In genomic region chr3:146337861-146338281, GRCm38 (mm10) we compare ENCODE assay signal across 9 mouse cellular contexts.
DNase-seq lines count a peak whose midpoint lies in the region; ATAC-seq lines count a peak whose summit lies in the region.
"Had no signal": no experiment of that assay in that cellular context is flagged by ENCODE, and none has a peak within 500 bp of the region (broad histone marks: within the 10 kb centered on the region; RNA-seq: fewer than 3 reads in every experiment).

No protein-coding gene starts in this region.

- H3K27ac ChIP-seq in heart, embryonic 16.5 days (ENCODE audit: low read length): peak overlapping the region; percentile 51
- peak overlapping the region; percentile 59 for H3K27ac ChIP-seq in embryonic facial prominence, embryonic 10.5 days (replicated peaks)
- H3K27ac ChIP-seq in hindbrain, embryonic 16.5 days (ENCODE audit: low read depth, low read length): peak overlapping the region; percentile 59

- no peaks in the 10 kb centered on the region for H3K9me3 ChIP-seq in heart, embryonic 16.5 days (replicated peaks; ENCODE audit: control insufficient read depth, low read length)
- no peaks in the 10 kb centered on the region for H3K9me3 ChIP-seq in embryonic facial prominence, embryonic 10.5 days
- no peaks in the 10 kb centered on the region for H3K9me3 ChIP-seq in hindbrain, embryonic 16.5 days (ENCODE audit: control insufficient read depth, low read length)
- H3K9me3 ChIP-seq: G1E had no signal

- no peaks in the 10 kb centered on the region for H3K27me3 ChIP-seq in heart, embryonic 16.5 days (ENCODE audit: control insufficient read depth, insufficient read depth, low read length)
- H3K27me3 ChIP-seq in embryonic facial prominence, embryonic 10.5 days (replicated peaks; ENCODE audit: low read depth, poor library complexity, severe bottlenecking): no peaks in the 10 kb centered on the region
- peaks cover under 1% of the 10 kb centered on the region; the same call in 1 of the 2 replicates for H3K27me3 ChIP-seq in hindbrain, embryonic 16.5 days (replicated peaks; ENCODE audit: control insufficient read depth, insufficient read depth, low read length)

- no peak for DNase-seq in heart, postnatal 4 days
- peak; percentile 51 for DNase-seq in embryonic facial prominence, embryonic 10.5 days (ENCODE audit: low spot score)
- peak; percentile 57 for DNase-seq in mesoderm, embryonic 11.5 days (ENCODE audit: low read depth, low spot score)
- DNase-seq in yolk sac, embryonic 10.5 days (ENCODE audit: low spot score): no peak
- DNase-seq in adrenal gland, adult 8-10 months: no peak
- no peak for DNase-seq in thymus, postnatal 4 days

- H3K4me2 ChIP-seq in heart, embryonic 16.5 days (ENCODE audit: low read depth, low read length): peak overlapping the region; percentile 60
- peak overlapping the region; percentile 48 for H3K4me2 ChIP-seq in hindbrain, embryonic 16.5 days (ENCODE audit: low read length)

- 7% methylated on average over 7 of the region's 7 CpGs for WGBS in heart, embryonic 16.5 days
- WGBS in embryonic facial prominence, embryonic 10.5 days: 19% methylated on average over 7 of the region's 7 CpGs
- WGBS in hindbrain, embryonic 16.5 days: under 1% methylated on average over 7 of the region's 7 CpGs

- H3K36me3 ChIP-seq in heart, embryonic 16.5 days (ENCODE audit: control insufficient read depth, insufficient read depth): no peaks in the 10 kb centered on the region
- H3K36me3 ChIP-seq in embryonic facial prominence, embryonic 10.5 days (replicated peaks): no peaks in the 10 kb centered on the region
- no peaks in the 10 kb centered on the region for H3K36me3 ChIP-seq in hindbrain, embryonic 16.5 days (ENCODE audit: control insufficient read depth, insufficient read depth, low read length)
- H3K36me3 ChIP-seq: G1E had no signal

- H3K9ac ChIP-seq in heart, embryonic 16.5 days (ENCODE audit: low read length): peak overlapping the region; percentile 51
- peak overlapping the region; percentile 56 for H3K9ac ChIP-seq in hindbrain, embryonic 16.5 days (ENCODE audit: low read depth, low read length)

- H3K4me3 ChIP-seq in heart, embryonic 16.5 days (ENCODE audit: low read length): peak overlapping the region; percentile 38
- H3K4me3 ChIP-seq in embryonic facial prominence, embryonic 10.5 days: peak overlapping the region; percentile 27; the same call in 1 of the 2 replicates
- H3K4me3 ChIP-seq in hindbrain, embryonic 16.5 days (ENCODE audit: low read length): peak overlapping the region; percentile 14; the same call in 1 of the 2 replicates

- H3K4me1 ChIP-seq in heart, embryonic 16.5 days (ENCODE audit: control insufficient read depth, insufficient read depth, low read length): peaks cover 7% of the 10 kb centered on the region
- H3K4me1 ChIP-seq in embryonic facial prominence, embryonic 10.5 days: peaks cover 33% of the 10 kb centered on the region
- peaks cover 10% of the 10 kb centered on the region for H3K4me1 ChIP-seq in hindbrain, embryonic 16.5 days (ENCODE audit: control insufficient read depth, insufficient read depth, low read depth, low read length)

- no peak for ATAC-seq in heart, embryonic 16.5 days (replicated peaks; ENCODE audit: extremely low read depth, insufficient read depth, low FRiP score)
- ATAC-seq in hindbrain, embryonic 16.5 days: peak; percentile 74

Comparison
In these comparisons a context has a peak if more than half of its experiments do, and no peak if none do; other contexts are left out.
1. DNase-seq: peak in embryonic facial prominence, embryonic 10.5 days (single experiment) and mesoderm, embryonic 11.5 days (single experiment); none in heart, postnatal 4 days (single experiment), yolk sac, embryonic 10.5 days (single experiment), adrenal gland, adult 8-10 months (single experiment) and thymus, postnatal 4 days (single experiment).
2. Peak in every context shown above with its lines, with median percentiles within 50 percentile points of each other: H3K27ac ChIP-seq and H3K4me3 ChIP-seq.